Mouse (Mus musculus): Measurements from ENCODE around the gene Gdap1l1. TPM values are rescaled to one million over a fixed set of nuclear protein-coding genes. Genes with fewer than 3 reads are reported as not detected.
"Not testable (repeated sequence)": the region's sequence is repeated elsewhere in the genome, so short reads cannot be mapped to it uniquely, and the experiment has no call there.

Gene Gdap1l1
- total and polyA plus RNA-seq, 3 experiments: 2.2 to 6.5 (median 4.2) TPM

DNA sequence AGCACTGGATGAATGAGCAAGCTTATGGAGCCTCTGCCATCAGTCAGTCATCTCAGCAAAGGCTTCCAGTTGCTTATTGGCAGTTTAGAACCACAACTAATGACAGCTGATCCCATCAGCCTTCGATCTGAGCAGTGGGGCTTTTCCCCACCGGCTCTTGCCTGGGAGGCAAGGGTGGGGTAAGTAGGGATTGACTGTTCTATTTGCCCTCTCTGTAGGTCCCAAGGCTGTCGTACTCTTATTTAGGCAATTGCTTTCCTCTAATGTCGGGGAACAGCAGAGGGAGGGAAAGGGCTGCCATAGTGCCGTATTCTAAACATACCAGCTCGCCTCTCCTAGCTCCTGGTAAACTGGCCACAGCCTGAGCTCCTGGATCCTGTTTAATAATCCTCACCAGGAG, 13.7 kb upstream of the Gdap1l1 start, which contains the start of gene Oser1:
Gene Oser1, minus strand, starts transcription at position 101 of the 400 bp plus-strand sequence.
- no peak for DNase-seq

DNA sequence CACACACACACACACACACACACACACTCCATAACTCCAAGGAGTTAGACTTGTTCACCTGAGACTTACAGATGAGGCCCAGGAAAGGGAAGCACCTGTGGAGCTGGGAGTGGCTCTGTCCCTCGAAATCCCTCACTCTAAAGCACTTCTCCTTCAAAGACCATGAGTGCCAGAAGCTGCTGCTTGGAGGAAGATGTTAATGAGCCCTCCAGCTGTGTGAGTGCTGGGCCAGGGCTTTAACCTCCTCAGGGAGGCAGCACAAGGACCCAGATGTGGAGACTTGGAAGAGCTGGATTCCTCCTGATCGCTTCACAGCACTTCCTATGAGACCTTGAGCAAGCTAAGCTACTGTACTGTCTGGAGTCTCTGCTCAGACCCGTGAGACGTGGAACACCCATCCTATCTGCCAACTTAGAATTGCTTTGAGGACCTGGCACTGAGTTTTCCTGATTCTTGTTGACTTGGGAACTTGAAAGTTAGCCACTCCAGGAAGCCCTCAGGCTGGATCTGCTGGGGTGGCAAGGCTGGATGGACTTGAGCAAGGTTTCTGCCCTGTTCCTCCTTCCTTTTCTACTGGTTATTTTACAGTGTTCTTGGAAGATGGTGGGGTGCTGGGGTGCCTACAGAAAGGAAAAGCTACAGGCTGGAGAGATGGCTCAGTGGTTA, 9.8 kb upstream of the Gdap1l1 start:
- DNase-seq: no peak

- DNase-seq: no peak
Measured at GRCm38 (mm10) chr2:163431289-163431688, 7.0 kb upstream of the Gdap1l1 start.

DNA sequence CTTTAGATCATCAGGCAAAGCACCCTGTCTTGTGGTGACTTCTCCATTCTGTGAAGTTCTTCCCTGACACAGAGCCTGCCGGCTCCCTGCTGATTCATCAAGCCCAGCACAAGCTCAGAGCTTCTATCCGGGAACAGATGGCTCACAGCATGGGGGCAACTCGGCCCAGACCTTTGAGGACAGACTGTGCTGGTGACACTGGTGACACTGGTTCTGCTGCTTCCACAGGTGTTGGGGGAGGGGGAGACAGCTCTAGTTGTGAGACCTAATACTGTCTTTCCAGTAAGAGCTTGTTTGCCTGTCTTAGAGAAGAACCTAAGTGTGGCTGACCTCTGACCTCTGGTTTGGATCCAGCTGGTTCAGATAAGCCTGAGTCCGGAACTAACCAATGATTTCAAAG, 4.3 kb upstream of the Gdap1l1 start:
- DNase-seq: no peak

DNA sequence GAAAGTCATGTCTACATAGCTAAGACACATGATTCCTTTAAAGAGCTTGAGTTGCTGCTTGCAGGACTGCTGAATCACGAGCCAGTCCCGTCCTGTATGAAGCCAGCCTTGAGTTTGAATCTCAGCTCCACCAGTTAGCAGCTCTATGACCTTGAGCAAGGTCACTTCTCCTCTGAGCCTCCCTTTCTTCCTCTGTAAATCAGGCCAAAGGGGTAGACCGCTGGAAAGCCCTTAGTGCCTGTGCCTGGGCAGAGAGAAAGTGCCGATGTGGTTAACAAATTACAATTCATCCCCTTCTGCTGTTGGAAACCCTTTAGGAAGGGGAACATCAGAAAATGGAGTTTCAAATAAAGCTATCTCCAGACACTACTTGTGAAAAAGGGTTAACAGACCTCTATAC, 476 bp upstream of the Gdap1l1 start:
- no peak for DNase-seq

GRCm38 (mm10) chr2:163438619-163439451, 559 bp downstream of the Gdap1l1 start:
- DNase-seq: peak; percentile 45

GRCm38 (mm10) chr2:163439488-163439887, 1.2 kb downstream of the Gdap1l1 start:
- DNase-seq: no peak

GRCm38 (mm10) chr2:163443543-163443942, 5.3 kb downstream of the Gdap1l1 start:
- peak; percentile 37 for DNase-seq

- DNase-seq: no peak
Measured at GRCm38 (mm10) chr2:163444017-163444416, 5.7 kb downstream of the Gdap1l1 start.

DNA sequence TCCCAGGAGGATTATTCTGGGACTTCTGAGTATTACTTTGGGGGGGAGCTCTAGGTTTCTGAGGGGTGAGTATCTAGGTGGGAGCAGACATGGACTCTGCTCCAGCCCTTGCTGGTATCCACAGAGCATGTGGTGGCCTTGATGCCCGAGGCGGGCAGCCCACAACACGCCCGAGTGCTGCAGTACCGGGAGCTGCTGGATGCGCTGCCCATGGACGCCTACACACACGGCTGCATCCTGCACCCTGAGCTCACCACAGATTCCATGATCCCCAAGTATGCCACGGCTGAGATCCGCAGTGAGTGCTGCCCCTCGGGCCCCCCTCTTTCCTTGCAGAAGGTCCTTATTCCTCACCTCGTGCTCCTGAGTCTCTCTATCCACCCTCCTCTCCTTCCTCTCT, 9.1 kb downstream of the Gdap1l1 start:
- DNase-seq: no peak

DNA sequence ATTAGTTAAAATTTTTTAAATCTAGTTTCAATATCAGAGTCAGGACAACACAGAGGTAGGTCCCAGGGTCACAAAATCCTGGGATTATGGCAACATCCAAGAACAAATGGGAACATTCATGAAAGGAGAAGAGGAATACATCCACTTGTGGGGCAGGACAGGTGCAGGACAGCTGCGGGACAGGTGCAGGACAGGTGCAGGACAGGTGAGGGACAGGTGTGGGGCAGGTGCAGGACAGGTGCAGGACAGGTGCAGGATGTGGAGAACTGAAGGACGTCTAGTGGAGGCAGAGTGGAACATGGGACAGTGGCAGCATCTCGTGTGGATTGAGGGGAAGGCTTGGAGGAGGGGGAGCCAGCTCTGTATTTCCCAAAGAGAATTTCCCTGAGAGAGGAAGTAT, 11.0 kb downstream of the Gdap1l1 start:
- no peak for DNase-seq

DNA sequence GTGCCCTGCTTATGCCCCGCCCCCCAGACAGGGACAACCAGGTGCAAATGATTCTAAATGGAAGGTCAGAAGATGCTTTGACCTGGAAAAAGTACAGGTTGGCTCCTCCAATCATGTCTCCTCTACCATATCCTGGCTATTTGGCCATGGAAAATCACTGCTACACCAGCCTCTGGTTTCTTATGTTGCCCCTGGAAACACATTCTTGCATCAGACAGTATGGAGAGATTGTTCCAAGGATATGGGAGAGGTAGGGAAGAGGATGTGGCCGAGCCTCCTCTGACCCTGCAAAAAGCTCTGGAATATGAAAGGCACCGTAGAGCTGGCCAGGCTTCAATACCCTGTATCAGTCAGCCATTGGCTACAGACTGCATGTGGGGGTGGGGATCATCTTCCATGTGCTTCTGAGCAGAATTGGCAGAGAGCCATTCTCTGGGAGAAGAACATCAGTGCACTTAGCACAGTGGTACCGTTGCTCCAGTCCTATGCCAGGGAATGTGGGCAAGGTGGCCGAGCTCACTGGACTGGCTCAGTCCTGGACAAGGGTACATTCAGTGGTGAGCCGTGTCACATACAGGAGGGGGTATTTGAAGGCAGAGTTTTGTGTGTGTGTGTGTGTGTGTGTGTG, 12.5 kb downstream of the Gdap1l1 start:
- DNase-seq: no peak

DNA sequence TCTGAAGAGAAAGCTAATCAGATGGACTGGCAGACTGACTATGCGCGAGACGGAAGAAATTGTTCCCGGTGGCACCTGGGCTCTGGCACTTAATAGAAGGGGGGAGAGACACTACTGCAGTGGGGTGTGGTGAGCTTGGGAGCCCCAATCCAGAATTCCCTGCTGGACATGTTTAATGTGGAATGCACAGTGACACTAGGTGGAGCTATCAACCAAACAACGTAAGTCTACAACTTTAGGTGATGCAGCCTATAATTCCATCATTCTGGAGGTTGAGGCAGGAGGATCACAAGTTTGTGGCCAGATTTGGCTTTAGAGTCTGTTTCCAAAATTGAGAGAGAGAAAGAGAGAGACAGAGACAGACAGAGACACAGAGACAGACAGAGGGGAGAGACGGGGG, 14.5 kb downstream of the Gdap1l1 start:
- DNase-seq: no peak

- no peak for DNase-seq
Measured at GRCm38 (mm10) chr2:163453378-163453777, 15.1 kb downstream of the Gdap1l1 start.

- DNase-seq: no peak
Measured at GRCm38 (mm10) chr2:163458539-163459265, 20.4 kb downstream of the Gdap1l1 start.

DNA sequence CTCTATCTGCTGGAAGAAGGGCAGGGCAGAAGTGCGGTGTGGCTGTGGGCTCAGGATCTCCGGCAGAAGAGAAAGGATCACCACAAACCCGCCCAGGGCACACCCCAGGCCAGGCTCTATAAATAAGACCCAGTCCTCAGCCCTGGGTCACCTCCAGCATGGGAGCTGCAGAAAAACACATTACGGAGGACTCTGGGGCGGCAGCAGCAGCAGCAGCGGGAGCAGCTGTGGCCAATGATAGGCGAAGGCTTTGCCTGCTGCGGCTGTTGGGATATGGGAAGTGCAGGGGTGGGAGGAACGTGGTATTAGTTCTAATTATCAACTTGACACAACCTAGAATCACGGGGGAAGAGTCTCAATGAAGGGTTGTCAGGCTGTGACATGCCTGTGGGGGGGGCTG, 21.1 kb downstream of the Gdap1l1 start:
- no peak for DNase-seq

DNA sequence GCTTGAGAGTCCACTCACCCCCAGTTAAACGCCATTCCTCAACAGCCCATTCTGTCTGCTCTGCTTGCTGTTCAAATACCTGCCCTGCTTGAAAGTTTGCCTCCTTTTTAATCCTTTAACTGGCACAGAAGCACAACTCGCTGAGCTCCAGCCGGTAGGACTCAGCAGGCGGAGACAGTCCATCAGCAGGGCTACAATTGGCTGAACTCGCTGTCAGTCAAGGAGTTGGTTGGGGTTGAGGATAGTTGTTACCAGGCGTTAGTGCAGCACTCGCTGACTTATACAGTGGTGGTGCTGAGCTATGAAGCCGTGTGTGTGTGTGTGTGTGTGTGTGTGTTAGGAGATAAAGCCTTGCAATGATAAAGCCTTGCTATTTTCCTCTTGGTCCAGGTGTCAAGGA, 22.3 kb downstream of the Gdap1l1 start:
- no peak for DNase-seq

DNA sequence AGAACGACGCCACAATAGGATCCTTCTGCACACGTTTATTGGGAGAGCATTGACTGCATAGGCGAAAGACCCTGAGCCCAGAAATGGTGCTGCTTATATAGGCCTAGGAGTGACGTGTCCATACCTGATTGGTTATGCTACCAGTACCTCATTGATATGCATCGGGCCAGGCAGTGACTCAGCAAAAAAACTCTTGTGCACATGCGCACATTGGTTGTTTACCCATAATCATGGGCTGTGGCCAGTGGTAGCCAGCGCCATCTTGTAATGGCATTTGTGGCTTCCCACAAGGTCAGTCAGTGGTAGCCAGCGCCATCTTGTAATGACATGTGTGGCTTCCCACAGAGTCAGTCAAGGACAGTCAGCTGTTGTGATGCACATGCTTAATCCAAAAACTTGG, 23.0 kb downstream of the Gdap1l1 start:
- not testable (repeated sequence) for DNase-seq

- no peak for DNase-seq
Measured at GRCm38 (mm10) chr2:163462386-163462785, 24.1 kb downstream of the Gdap1l1 start.

GRCm38 (mm10) chr2:163462801-163463200, 24.5 kb downstream of the Gdap1l1 start:
- DNase-seq: no peak

DNA sequence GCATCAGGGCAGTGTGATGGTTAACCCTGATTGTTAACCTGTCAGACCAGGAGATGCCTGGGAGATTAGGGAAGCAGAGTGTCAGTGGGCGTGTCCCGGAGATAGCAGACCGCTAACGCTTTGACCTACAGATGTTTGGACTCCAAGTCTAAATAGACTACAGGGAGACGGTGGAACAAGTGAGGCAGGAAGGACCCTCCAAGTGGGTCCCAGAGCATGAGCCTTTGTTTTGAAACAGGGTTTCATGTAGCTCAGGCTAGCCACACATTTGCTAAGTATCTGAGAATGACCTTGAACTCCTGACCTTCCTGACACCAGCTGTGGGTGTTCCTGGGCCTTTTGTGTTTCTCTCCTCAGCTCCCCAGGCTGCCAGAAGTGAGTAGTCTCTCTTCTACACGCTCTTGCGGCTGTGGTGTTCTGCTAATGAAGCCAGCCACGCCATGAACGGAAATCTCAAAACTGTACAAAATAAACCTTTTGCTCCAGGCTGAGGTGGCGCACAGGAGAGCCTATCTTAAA, 25.0 kb downstream of the Gdap1l1 start:
- no peak for DNase-seq

GRCm38 (mm10) chr2:163463998-163464397, 25.7 kb downstream of the Gdap1l1 start:
- no peak for DNase-seq
